Mouse (Mus musculus) liver, embryonic 12.5 days (tissue): ENCODE data around the gene Atp6v1g2. TPM values are rescaled to one million over a fixed set of nuclear protein-coding genes. Genes with fewer than 3 reads are reported as not detected.

Experiments used
- ATAC-seq: fragments of 200-750 bp; cut with Nextera tagmentation; 2 replicates; pipeline ENCODE4 v1.8.0; 2017; ENCODE audit warnings: moderate number of reproducible peaks, mild to moderate bottlenecking, moderate library complexity
- H3K27ac ChIP-seq: fragments of 300-500 bp; sonication (generic); 2 replicates; pipeline ENCODE4 v1.5.1; 2016; ENCODE audit warnings: mild to moderate bottlenecking
- H3K27me3 ChIP-seq: fragments of 300-500 bp; sonication (generic); replicated peaks from 2 replicates; pipeline ENCODE4 v1.6.1; 2016; ENCODE audit warnings: mild to moderate bottlenecking, moderate library complexity
- H3K36me3 ChIP-seq: fragments of 300-500 bp; sonication (generic); 2 replicates; pipeline ENCODE4 v1.6.1; 2016; ENCODE audit warnings: mild to moderate bottlenecking, moderate library complexity
- H3K4me1 ChIP-seq: fragments of 300-500 bp; sonication (generic); 2 replicates; pipeline ENCODE4 v1.6.1; 2016
- H3K4me2 ChIP-seq: fragments of 300-500 bp; sonication (generic); 2 replicates; pipeline ENCODE4 v1.6.1; 2016; ENCODE audit warnings: mild to moderate bottlenecking, moderate library complexity
- H3K4me3 ChIP-seq: fragments of 300-500 bp; sonication (generic); 2 replicates; pipeline ENCODE4 v1.5.1; 2016; ENCODE audit warnings: mild to moderate bottlenecking, moderate library complexity
- H3K9ac ChIP-seq: fragments of 300-500 bp; sonication (generic); 2 replicates; pipeline ENCODE4 v1.6.1; 2016; ENCODE audit warnings: mild to moderate bottlenecking, moderate library complexity
- H3K9me3 ChIP-seq: fragments of 300-500 bp; sonication (generic); replicated peaks from 2 replicates; pipeline ENCODE4 v1.6.1; 2016; ENCODE audit warnings: mild to moderate bottlenecking, moderate library complexity
- WGBS: fragments of 180-500 bp; shearing (Covaris S2); methylation state at CpG from one replicate; pipeline ENCODE4 v1.1.7; 2016; ENCODE audit not compliant: insufficient replicate concordance; 5-methylcytosine and 5-hydroxymethylcytosine counted together
- microRNA-seq: library from miRNA; unstranded; fragments of <30 nt; microRNA quantifications from one replicate; pipeline ENCODE4, GENCODE M21; 2017
- polyA plus RNA-seq: library from polyadenylated mRNA; unstranded; fragments of >200 nt; fragmentation: Nextera tagmentation; extraction: Ambion mirVana; gene quantifications from 2 replicates; pipeline ENCODE4 v1.2.1, GENCODE M21; 2016

Gene Atp6v1g2
- polyA plus RNA-seq, 1 experiment from 2014 or later = 1.3 TPM

- H3K9ac ChIP-seq = no peak overlapping the region
- no peak overlapping the region for H3K4me2 ChIP-seq
- WGBS = 53% methylated on average over 3 of the region's 3 CpGs
- no peak overlapping the region for H3K4me3 ChIP-seq
- no peaks in the 10 kb centered on the region for H3K4me1 ChIP-seq
- no peaks in the 10 kb centered on the region for H3K9me3 ChIP-seq
- H3K27ac ChIP-seq = no peak overlapping the region
- H3K36me3 ChIP-seq = no peaks in the 10 kb centered on the region
- peaks cover 36% of the 10 kb centered on the region for H3K27me3 ChIP-seq
- ATAC-seq = no peak
Observed at GRCm38 (mm10) chr17:35280276-35280675, 46.8 kb downstream of the Atp6v1g2 start.

- Histone ChIP-seq H3K4me2 (no peak overlapping the region), H3K4me3 (no peak overlapping the region), H3K36me3 (no peaks in the 10 kb centered on the region), H3K27me3 (peaks cover 23% of the 10 kb centered on the region), H3K27ac (no peak overlapping the region), H3K9me3 (no peaks in the 10 kb centered on the region), H3K9ac (no peak overlapping the region), H3K4me1 (no peaks in the 10 kb centered on the region)
- ATAC-seq = no peak
Observed at GRCm38 (mm10) chr17:35285431-35285830, 52.0 kb downstream of the Atp6v1g2 start.

Small RNA genes within 50 kb of the gene (microRNA-seq; reads per million reads assigned to microRNA genes)
- gene Mir6973a (not detected), gene Mir6974 (not detected), gene Mir6975 (2.1 reads per million), gene Mir8094 (not detected)

Other genes with a start within 250 kb of the Atp6v1g2 start
- gene Vars, start 232.7 kb upstream of the Atp6v1g2 start, polyA plus RNA-seq = 208 and 211 TPM in 2 replicates
- 0.10 and 0.15 TPM in 2 replicates for gene Vwa7, start 217.1 kb upstream of the Atp6v1g2 start, polyA plus RNA-seq
- 2.8 and 3.4 TPM in 2 replicates for gene Sapcd1, start 205.6 kb upstream of the Atp6v1g2 start, polyA plus RNA-seq
- 4.0 and 4.8 TPM in 2 replicates for gene Msh5, start 186.9 kb upstream of the Atp6v1g2 start, polyA plus RNA-seq
- gene Clic1, start 183.7 kb upstream of the Atp6v1g2 start, polyA plus RNA-seq = 160 and 162 TPM in 2 replicates
- 49.0 and 49.1 TPM in 2 replicates for gene Ddah2, start 174.6 kb upstream of the Atp6v1g2 start, polyA plus RNA-seq
- 0.41 and 0.44 TPM in 2 replicates for gene Ly6g6c, start 168.3 kb upstream of the Atp6v1g2 start, polyA plus RNA-seq
- gene Mpig6b, start 167.5 kb upstream of the Atp6v1g2 start, polyA plus RNA-seq = 7.3 and 8.7 TPM in 2 replicates
- gene Ly6g6e, start 156.8 kb upstream of the Atp6v1g2 start, polyA plus RNA-seq = 0.23 TPM in 1 of 2 replicates, not detected in the other
- 0.36 and 0.53 TPM in 2 replicates for gene Ly6g6d, start 155.6 kb upstream of the Atp6v1g2 start, polyA plus RNA-seq
- gene Ly6g6f, start 148.1 kb upstream of the Atp6v1g2 start, polyA plus RNA-seq = 10.2 and 10.5 TPM in 2 replicates
- gene Abhd16a, start 144.4 kb upstream of the Atp6v1g2 start, polyA plus RNA-seq = 60.2 and 61.1 TPM in 2 replicates
- gene Ly6g5c, start 125.4 kb upstream of the Atp6v1g2 start, polyA plus RNA-seq = not detected in 2 replicates
- gene Ly6g5b, start 118.2 kb upstream of the Atp6v1g2 start, polyA plus RNA-seq = 0.55 and 0.81 TPM in 2 replicates
- gene Gpank1, start 112.2 kb upstream of the Atp6v1g2 start, polyA plus RNA-seq = 16.5 and 19.6 TPM in 2 replicates
- gene Csnk2b, start 111.6 kb upstream of the Atp6v1g2 start, polyA plus RNA-seq = 187 and 192 TPM in 2 replicates
- gene D17H6S53E, start 107.3 kb upstream of the Atp6v1g2 start, polyA plus RNA-seq = 3.7 and 4.3 TPM in 2 replicates
- 482 and 508 TPM in 2 replicates for gene Apom, start 101.6 kb upstream of the Atp6v1g2 start, polyA plus RNA-seq
- gene Bag6, start 98.5 kb upstream of the Atp6v1g2 start, polyA plus RNA-seq = 29.1 and 35.5 TPM in 2 replicates
- gene Prrc2a, start 68.8 kb upstream of the Atp6v1g2 start, polyA plus RNA-seq = 83.0 and 86.8 TPM in 2 replicates
- gene Aif1, start 57.6 kb upstream of the Atp6v1g2 start, polyA plus RNA-seq = 10.5 and 11.6 TPM in 2 replicates
- gene Lst1, start 45.2 kb upstream of the Atp6v1g2 start, polyA plus RNA-seq = 20.8 and 23.7 TPM in 2 replicates
- gene Ltb, start 39.2 kb upstream of the Atp6v1g2 start, polyA plus RNA-seq = 1.2 and 1.3 TPM in 2 replicates
- 0.33 and 0.36 TPM in 2 replicates for gene Tnf, start 31.7 kb upstream of the Atp6v1g2 start, polyA plus RNA-seq
- 0.12 TPM in 1 of 2 replicates, not detected in the other for gene Lta, start 28.3 kb upstream of the Atp6v1g2 start, polyA plus RNA-seq
- gene Gm16181, start 12.8 kb upstream of the Atp6v1g2 start, polyA plus RNA-seq = 0.42 TPM in 1 of 2 replicates, not detected in the other
- gene Nfkbil1, start 2.1 kb downstream of the Atp6v1g2 start, polyA plus RNA-seq = 5.7 and 6.4 TPM in 2 replicates
- gene Ddx39b, start 8.1 kb downstream of the Atp6v1g2 start, polyA plus RNA-seq = 258 and 267 TPM in 2 replicates
- gene H2-D1, start 29.1 kb downstream of the Atp6v1g2 start, polyA plus RNA-seq = 66.8 and 72.5 TPM in 2 replicates
- 0.93 and 1.0 TPM in 2 replicates for gene H2-Q1, start 86.7 kb downstream of the Atp6v1g2 start, polyA plus RNA-seq
- 0.72 and 0.85 TPM in 2 replicates for gene H2-Q2, start 108.6 kb downstream of the Atp6v1g2 start, polyA plus RNA-seq
- gene H2-Q4, start 146.0 kb downstream of the Atp6v1g2 start, polyA plus RNA-seq = 1.9 and 2.3 TPM in 2 replicates
- gene H2-Q6, start 191.2 kb downstream of the Atp6v1g2 start, polyA plus RNA-seq = 10.1 and 10.9 TPM in 2 replicates
- gene H2-Q7, start 205.5 kb downstream of the Atp6v1g2 start, polyA plus RNA-seq = 23.4 and 24.6 TPM in 2 replicates
- 102 TPM in 2 replicates for gene H2-Q10, start 236.4 kb downstream of the Atp6v1g2 start, polyA plus RNA-seq